Mouse (Mus musculus) cerebellum, adult 11-12 months (tissue): ENCODE results near the gene Med12l.

Experiments
- DNase-seq: peaks from one replicate; pipeline ENCODE4 v3.0.0; 2022

Gene Med12l

DNA sequence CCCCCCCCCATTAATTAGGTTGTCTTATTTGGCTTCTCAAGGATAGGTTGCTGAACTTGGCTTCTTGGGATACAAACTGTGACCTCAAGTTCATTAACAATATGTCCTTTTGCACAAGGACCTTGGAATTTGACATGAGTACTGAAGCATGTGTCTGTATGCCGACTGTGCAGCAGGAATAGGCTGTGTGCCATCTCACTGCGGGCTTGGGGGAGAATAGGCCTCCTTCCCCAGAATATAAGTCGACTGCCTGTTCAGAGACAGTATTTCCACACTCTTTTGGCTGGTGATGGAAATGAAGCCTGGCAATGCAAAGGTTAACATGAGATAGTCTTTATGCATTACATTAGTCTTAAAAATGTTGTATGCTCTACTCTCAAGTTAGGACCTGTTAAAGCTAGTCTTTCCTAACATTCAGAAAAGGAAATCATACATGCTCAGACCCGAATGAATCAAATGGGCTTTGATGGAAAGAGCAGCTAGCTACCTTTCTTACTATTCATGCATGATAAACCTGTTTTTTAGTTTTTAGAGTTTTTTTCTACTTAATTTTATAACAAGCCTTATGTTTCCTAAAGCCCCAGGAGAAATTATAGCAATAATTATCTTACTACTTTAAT is 191.8 kb downstream of the Med12l start:
- no peak for DNase-seq

DNA sequence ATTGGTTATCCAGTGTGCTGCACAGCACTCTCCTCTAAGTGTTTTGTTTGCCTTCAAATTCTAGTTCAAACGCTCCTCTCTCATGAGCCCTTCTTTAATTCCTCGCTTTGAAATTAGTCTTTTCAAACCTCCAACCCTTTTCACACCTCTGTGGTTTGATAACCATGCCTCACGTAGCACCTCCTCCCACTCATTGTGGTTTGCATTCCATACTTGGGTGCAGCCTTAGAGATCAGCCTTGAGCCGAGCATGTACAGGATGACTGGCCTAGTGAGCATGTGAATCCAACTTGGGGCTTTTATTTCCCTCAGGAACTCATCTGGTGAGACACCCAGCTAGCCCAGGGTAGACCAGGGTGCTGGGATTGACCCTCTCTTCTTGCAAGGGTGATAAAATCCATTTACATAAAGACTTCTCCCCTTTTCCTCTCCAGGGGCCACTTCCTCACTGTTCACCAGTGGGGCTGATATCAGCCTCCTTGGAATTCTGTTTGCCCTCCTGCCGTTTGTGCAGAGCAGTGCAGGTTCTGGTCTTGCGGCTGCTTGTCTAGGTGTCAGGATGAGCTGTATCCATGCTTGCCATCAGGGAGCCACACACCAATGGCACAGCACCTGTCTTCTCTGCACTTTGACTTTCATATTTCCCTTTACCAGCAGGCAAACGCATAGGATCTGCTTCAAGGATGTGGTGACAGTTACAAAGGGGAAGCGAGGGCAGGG is 198.3 kb downstream of the Med12l start:
- no peak for DNase-seq

DNA sequence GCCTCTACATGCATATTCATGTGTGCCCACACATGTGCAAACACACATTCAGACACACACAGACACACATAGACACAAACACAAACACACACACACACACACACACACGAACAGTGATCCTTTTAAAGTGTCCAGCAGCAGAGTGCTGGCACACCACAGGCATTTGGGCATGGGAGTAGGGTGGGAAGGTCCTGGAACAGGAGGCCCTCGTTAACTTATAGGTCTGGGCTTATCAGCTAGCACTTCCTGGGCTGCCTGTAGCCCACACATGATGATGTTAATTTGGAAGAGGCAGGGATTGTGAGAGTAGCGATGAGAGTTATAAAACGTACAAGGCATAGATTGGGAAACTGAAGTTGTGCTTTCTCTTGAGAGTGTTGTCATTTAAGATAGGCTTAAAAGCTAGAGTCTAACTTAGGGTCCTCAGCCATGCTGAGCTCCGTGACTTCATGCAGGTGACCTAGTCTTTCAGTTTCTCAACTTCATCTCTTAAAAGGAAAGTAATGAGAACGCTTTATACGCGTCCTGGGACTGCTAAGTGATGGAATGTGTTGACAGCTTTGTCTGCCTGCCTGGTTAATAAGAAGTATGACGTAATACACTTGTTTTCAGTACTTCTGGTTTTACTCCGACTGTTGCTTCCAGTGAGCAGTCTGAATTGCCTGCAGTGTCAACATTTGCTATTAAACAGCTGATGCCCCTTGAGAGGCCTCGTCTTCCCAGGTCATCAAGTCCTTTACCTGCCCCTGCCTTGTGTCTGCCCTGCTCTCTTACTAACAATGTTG is 199.3 kb downstream of the Med12l start:
- DNase-seq: no peak

DNA sequence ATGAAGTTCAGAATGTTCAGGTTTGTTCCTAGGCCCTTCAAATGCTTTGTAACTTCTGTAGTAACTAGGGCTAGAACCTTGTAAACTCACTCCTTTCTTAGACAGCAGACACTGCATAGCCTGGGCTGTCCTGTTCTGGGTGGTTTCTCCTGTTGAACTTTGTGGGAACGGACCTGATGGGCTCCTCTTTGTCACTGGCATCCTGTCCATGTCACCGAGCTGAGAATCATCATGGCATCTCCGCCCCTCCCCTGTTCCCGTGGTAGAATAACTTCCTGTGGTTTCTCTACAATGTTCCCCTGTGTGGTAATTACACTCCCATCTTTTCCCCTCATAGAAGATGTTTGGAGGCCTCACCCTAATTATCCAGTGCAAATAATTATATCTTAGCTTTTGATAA is 200.3 kb downstream of the Med12l start:
- DNase-seq: no peak

DNA sequence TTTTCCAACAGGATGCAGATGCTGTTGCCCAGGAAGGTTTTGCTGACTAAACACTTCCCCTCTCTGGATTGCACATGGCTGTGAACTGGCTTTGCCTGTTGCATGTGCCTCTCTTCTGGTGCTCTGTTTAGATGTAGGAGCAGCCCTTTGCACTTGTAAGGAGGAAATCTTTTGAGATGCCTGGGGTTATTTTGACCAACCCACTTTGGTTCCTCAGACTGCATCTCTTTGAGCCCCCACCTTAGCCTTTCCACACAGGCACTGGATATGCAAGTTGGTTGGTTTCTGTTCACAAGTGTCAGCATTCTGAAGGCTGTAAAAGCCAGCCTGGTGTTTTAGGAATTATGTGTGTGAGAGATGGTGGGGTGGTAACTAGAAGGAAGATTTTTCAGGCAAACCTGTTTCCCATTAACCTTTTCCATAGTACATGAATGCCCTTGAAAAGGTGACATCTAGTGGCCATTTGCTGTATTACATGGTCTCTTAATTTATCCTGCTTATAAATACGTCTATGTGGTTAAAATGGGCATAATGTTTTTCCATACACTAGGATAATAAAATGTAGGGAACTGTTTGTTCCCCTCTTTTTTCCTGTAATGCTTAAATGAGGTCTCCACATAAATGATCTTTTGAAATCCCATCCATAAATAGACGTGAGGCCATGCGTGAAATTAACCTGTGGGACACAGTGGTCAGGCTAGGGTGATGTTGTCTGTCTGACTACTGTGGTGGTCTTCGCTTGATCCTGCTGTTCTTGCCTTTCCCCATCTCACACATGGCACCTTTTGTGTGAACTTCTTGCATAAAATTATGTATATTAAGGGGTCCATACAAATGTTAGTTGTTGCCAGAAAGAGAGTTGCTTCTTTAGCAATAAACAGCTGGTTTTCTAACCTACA is 203.3 kb downstream of the Med12l start:
- peak; percentile 27 for DNase-seq

DNA sequence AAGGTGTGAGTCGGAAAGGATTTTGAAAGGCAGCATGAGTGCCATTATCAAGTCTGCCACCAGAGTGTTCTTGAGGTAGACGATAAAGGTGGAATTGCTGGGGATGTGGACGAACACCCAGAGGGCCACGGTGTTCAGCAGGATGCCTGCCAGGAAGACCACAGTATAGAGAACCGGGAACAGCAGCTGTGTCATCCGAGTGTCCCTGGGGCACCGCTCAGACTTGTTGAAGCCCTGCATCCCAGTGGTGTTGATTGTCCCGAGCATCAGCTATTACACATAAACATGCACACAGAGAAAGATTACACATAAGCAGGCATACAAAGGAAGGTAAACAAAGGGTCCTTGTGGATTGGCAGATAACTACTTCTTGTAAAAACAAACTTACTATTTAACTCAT is 204.5 kb downstream of the Med12l start:
- no peak for DNase-seq

DNA sequence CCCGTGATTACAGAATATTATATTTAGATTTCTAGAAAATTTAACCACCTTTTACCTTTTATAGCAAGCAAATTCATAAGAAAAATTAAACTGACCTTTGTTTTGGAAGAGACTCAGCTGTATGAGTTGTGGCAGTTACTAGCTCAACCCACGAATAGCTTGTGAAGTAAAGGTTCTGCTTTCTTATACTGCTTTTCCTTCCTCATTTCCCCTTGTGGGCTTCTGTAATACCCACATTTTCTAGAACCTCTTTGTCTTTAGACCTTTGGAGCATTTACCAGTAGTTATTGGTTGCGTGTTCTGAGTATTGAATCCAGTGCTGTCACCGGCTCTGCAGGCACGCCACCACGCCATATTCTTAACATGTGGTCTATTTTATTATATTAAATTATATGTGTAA is 205.1 kb downstream of the Med12l start, which contains the start of gene P2ry13:
P2ry13 (minus strand) TSS at position 156 of the 400 bp plus-strand sequence.
- DNase-seq: no peak

DNA sequence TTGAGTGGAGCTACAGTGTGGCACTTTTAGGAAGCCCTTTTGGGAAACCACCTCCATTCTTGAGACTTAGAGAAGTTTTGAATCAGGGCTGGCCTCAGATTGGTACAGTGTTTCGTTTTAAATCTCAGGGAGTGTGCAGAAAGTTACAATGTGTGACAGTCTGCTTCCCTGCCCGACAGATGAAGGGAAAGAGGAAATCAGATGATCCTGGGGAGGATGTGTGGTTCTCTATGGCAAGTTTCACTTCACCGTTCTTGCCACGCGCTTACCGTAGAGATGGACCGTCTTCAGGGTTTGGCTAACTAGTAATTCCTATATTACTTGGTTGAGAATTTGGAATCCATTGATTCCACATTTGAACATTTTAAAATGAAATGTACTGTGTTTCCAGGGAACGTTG is 206.2 kb downstream of the Med12l start:
- no peak for DNase-seq

DNA sequence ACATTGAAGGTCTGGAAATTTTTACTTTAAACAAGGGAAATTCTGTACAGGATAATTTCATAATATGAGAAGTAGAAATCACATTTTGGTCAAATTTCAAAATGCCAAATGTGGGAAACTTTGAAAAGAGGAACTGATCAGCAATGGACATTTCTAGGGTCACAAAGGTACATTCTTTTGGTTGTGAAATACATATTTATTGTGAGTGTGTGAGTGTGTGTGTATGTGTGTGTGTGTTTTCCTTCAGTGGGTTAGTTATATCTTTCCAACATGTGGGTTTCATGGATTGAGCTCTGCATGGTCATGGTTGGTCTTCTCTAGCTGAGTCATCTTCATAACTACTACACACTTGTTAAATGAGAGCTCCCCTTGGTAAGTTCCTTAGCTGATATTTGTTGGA is 206.8 kb downstream of the Med12l start:
- DNase-seq: no peak

DNA sequence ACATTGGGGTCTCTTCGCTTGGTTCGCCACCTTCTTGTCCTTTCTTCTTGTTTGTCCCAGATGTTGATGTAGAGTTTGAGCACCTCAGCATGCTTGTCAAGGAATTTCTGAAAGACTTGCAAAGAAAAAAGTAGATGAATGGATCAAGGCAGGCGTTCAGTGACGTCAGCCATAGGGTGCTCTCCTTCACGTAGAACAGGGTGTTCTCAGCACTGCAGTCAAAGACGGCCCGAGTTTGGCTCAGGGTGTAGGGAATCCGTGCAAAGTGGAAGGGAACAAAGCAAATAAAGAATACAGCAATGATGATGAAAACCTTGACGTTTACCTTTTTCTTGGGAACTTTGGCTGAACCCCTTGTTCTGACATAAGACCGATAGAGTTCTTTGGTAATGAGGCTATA is 211.6 kb downstream of the Med12l start:
- no peak for DNase-seq

DNA sequence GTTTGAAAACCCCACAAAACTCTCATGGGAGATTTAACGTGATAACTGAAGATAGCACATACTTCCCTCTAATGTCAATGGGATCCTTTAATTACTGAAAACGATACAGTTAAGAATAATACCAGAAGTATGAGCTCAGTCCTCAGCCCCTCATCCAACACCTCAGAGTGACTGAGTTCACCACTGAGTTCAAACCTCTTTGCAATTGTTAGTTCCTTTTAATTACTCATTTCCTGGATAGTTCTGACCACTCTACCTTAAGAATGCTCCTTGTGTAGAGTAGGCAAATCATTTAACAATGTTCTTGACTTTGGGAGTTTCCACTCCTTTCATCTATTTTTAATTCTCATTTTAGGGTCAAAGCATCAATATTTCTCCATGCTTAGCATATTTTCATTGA is 213.7 kb downstream of the Med12l start:
- no peak for DNase-seq

DNA sequence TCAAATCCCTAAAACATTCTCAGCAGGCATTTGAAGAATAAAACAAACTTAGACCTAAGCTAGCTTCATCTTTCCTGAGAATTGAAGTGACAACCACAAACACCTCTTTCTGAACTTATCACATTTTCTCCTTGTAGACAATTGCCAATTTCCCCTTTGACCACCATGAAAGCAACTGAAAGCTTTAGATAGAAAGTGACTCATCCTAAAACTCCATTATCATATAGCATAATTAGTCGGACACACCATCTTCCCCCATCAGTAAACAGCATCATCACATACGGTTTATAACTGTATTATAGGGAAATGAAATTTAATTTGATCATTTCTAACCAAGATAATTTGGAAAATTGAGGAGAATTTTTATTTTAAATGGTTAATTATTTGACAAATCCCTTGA is 216.7 kb downstream of the Med12l start:
- no peak for DNase-seq

DNA sequence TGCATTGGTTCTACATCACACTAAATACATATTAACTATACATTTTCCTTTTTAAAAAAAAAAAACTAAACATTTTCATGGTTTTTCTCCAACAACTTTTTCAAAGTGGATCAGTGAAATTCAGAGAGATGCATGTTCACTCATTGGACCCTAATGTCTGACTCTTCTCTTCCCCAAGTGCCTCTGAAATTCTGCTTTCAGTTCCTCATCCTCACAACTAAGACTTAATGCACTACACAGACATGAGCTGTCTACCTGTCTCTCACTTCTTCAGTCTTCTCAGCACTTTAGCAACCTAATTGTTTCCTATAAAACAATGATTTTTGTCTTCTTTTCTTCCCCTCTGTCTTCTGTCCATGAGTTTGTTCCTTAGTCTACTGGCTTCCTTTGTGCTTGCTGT is 219.8 kb downstream of the Med12l start:
- DNase-seq: no peak

DNA sequence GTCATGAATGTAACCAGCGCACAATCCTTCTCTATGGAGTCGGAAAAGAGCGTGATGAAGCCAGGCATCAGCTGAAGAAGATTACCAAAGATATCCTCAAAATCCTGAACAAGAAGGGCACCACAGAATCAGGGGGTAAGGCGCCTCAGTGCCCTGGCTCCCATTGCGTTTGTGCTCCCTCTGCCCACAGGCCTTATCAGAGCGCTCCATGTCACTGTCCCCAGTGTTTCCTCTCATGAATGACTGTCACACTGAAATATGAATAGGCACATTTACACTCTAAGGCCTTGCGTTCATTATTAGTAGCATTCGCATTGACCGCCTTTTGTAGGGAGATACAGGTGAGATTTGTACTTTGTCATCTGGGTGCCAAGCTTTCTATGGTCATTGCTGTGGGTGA is 222.1 kb downstream of the Med12l start:
- DNase-seq: no peak

DNA sequence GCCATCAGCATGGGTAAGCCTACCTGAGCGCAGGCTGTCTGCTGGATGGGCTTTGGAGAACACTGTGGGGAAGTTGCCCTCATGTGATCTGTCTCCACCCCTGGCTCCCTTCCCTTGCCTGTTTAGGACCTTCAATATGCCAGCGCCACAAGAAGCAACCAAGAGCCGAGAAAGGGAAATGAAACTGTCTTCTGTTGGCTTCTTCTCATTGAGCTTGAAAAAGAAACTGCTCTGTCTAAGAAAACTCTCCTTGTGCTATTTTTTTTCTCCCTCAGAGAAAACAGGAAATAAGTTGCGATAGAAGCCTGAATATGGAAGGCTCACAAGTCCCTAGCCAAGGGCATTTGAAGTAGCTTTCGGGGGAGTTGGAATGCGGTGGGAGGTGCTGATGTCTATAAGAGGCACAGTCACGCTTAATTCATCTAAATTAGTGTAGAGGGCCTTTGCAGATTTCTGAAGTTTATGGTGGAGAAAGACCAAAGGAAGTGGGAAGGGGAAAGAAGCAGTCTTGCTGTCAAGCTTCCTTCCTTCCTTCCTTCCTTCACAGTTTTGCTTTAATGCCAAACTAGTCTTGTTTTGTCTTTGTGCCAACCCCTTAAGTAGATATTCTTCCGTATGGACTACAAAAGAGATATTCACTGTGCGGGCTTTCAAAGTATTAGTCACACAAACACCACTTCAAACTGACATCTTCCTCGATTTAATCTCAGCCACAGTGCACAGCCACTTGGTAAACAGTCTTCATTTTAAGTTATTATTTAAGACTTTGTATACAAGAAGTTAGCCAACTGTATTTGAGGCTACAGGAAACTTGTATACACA is 223.3 kb downstream of the Med12l start:
- no peak for DNase-seq

DNA sequence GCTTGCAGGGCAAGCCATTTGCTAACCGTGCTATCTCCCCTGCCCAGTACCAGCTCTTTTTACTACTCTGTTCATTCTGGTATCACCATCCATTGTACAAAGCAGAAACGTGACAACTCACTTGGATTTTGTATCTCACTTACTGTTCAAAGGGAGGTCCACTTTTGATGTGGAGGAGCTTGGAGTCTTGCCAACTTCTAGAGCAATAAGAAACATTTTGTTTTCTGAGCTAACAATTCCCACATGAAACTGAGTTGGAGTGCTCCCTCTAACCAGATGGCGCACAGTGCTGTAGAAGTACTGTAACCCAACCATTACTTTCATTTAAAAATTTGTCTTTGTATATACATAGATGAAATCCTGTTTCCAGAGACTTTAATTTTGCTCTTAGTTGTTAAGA is 225.3 kb downstream of the Med12l start:
- no peak for DNase-seq

DNA sequence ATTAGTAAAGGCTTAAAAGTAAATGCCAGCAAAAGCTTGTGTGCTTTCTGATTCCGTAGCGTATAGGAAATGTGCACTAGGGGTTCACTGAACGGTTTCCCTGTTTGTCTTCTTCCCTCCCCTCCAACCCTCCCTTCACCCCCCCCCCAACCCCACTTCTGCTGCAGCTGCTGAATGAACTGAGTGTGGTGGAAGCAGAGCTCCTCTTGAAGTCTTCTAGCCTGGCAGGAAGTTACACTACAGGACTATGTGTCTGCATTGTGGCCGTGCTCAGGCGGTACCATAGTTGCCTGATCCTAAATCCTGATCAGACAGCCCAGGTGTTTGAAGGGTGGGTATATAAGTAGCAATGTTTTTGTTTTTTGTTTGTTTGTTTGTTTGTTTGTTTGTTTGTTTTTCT is 229.3 kb downstream of the Med12l start:
- DNase-seq: no peak

DNA sequence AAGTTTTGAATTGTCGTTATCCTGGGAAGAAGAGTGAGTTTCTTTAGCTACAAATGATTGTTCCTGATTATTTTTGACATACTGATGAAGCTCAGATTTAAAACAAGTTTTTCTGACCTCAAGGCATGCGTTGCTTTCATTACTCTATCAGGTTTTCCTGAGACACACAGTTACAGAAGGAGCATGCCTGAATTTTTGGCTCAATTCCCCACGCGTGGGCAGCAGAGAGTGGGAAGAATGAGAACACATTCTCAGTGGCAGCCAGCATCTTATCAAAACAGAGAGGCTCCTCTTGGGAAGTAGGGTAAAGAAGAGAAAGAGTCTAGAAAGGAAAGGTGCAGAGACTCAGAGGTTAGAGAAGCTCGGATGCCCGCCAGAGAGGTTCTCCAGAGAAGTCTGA is 237.8 kb downstream of the Med12l start:
- DNase-seq: peak; percentile 53

DNA sequence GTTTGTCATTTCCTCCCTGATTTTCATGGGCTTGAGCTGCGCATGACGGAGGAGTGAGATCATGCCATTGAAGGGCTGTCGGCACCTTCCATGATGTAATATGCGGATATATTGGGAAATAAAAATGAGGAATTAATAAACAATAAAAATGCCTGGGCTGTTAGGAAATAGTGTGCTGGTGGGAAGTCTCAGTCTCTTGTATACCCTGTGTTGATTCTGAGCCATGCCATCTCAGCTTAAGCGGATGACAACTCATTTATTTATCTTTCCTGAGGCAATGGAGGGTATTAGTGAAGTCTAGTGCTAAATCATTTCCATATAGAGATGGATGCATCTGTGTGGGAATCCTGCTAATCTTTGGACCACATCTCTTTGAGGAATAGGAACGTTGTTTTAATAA is 242.4 kb downstream of the Med12l start:
- DNase-seq: no peak

DNA sequence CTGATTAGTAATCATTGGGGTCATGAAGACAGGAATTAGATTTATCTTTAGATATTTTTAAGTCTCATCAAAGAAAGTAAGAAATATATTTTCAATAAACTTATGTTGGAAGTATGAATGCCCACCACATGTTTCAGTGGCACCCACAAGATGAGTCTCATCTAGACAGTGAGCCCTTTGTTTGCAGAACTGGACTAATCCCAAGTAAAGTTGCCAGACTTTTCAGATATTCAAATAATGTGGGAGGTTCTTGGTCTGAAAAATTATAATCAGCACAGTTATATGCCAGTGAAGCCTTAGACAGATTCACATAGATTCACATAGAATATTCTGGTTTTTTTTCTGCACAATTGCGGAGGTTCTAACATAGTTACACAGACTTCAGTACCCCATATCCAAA is 244.8 kb downstream of the Med12l start:
- DNase-seq: no peak

DNA sequence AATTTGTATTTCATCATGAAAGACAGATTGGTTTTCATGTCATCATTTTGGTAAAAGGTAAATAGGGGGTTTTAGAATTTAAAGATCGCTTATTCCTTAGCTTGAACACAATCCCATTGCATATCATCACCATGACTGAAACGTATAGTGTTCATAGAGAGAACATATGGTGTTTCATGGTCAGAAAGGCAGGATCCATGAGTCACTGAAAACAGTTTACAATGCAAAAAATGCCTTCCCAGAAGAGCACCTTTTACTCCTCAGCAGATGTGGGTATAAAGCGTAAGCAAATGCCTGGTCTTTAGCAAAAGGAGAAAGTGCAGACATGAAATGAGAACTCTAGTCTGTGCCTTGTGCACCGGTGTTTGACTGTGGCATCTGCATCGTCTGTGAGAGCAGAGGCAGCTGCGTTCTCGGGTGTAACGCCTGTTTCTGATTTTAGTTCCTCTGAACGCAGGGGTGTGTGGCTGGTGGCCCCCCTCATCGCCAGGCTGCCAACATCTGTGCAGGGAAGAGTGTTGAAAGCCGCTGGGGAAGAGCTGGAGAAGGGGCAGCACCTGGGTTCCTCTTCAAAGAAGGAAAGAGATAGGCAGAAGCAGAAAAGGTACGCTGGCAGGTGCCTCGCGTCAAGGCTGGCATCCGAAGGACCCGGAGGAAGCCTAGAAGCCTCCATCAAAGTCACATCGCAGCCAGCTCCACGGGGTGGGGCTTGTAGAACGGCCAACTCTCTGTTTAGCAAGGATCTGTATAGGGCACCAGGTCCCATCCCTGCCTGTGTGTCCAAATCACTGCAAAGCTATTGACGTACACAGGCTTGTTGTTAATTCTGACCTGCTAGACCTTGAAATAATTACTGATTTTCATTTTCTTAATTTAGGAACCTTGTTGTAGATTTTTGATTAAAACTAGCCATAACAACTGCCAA is 252.4 kb downstream of the Med12l start:
- DNase-seq: no peak
